Mouse (Mus musculus): Measurements from ENCODE around the gene Arid1b.

- TF ChIP-seq CTCF (IDR thresholded peaks at IDR 0.05; ENCODE audit: low read depth, low read length) (no peak), POLR2A (IDR thresholded peaks at IDR 0.05; ENCODE audit: extremely low read depth, insufficient read depth, low read length) (no peak)
These were observed 62.5 kb downstream of the Arid1b start for GRCm38 (mm10) chr17:5056654-5057053.
